Mouse (Mus musculus) left cerebral cortex, postnatal 14 days (tissue): ENCODE measurements around the gene Tcl1b3. TPM values are rescaled to one million over a fixed set of nuclear protein-coding genes. Genes with fewer than 3 reads are reported as not detected.
A peak's percentile ranks its signal among the peaks of the same experiment; 100 is the strongest.
"Not testable (repeated sequence)": the region's sequence is repeated elsewhere in the genome, so short reads cannot be mapped to it uniquely, and the experiment has no call there.

ENCODE experiments used
- DNase-seq, 2 experiments: peaks; one replicate each; pipeline ENCODE4 v3.0.0; 2021 to 2022; ENCODE audit warnings: low spot score in 2 of 2, mixed read lengths in 1 of 2
- intact Hi-C: fragments of 180-260 bp; cut with DNase I; formaldehyde crosslinking; loops from one replicate; pipeline ENCODE4 v1.15.1; 2025
- long read RNA-seq, 2 experiments: library from polyadenylated mRNA; stranded (forward); transcript quantifications; one replicate each; pipeline ENCODE4 v2.0.0; 2021
- total RNA-seq, 2 experiments: library from RNA; stranded (reverse); gene quantifications; 2 replicates each; pipeline ENCODE4 v1.2.3; 2021

Tcl1b3 gene
- total RNA-seq = not detected
- long read RNA-seq, experiment 1 = 0 reads
- long read RNA-seq, experiment 2 = 0 reads

DNA sequence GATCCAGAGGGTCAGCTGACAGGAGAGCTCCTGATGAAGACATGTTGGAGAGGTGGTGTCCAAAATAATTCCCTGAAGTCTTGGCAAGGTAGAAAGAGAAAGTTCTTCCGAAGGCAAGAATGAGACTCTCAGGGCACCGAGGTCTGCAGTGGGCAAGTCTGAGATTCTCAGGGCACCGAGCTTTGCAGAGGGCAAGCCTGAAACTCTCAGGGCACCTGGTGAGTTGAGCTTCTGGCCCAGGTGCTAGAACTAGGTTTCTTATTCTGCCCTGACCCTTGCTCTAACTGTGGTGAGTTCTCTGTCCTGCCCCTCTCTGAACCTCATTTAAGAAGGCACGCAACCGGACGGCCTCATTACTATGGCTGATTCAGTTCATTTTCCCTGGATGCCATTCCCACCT, at the start of gene Tcl1b3:
Tcl1b3 (plus strand) TSS at position 301 of the 400 bp plus-strand sequence.
- intact Hi-C loops, DNase-seq: not testable (repeated sequence)

DNA sequence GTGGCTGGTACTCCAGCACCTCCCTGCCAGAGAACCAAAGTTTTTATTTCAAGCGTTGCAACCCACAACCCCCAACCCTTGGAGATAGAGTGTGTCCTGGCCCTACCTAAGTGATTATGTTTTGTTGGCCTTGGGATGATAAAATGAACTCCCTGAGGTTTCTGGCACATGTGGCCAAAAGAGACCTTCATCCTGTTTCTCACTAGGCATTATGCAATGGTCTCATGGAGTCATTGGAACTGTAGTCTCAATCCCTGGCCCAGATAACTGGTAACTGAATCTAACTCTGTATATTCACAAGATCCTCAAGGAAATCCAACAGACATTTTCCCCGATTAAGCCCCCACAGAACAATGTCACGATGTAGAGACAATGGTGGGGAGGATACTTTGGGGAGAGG, 47.7 kb upstream of the Tcl1b3 start:
- DNase-seq = no peak
- intact Hi-C loops = no loop called here

DNA sequence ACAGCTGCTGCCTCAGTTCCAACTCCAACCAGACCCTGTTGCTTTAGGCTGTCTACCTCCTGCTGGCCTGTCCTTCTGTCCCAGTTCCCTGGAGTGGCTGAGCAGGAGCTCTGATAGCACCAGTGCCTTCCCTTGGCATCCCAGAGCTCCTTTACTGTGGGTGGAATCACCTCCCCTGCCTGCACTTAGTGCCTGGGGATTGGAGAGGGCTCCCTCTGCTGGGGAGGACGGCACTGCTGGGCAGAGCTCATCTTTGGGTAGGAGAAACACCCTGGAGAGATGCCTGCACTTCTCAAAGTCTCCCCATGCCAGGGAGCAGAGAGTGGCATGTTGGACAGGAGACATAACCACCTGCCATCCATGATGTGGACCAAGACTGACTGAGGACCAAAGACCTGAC, 45.9 kb upstream of the Tcl1b3 start:
- DNase-seq, intact Hi-C loops: not testable (repeated sequence)

DNA sequence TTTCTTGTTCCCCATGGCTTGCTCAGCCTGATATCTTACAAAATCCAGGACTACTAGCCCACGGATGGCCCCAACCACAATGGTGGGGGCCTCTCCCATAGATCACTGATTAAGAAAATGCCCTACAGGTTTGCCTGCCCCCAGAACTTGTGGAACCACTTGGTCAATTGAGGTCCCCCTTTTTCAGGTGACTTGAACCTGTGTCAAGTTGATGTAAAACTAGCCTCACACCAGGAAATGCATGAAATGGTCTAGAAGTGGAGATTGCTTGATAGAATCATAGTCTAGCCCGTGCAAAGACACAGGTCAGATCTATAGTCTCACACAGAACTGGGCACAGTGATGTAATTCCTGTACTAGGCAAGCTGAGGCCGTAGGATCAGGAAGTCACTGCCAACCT, 45.1 kb upstream of the Tcl1b3 start, which contains the start of gene Tcl1b2:
Tcl1b2 (plus strand) TSS at position 301 of the 400 bp plus-strand sequence.
- intact Hi-C loops = no loop called here
- no peak for DNase-seq

DNA sequence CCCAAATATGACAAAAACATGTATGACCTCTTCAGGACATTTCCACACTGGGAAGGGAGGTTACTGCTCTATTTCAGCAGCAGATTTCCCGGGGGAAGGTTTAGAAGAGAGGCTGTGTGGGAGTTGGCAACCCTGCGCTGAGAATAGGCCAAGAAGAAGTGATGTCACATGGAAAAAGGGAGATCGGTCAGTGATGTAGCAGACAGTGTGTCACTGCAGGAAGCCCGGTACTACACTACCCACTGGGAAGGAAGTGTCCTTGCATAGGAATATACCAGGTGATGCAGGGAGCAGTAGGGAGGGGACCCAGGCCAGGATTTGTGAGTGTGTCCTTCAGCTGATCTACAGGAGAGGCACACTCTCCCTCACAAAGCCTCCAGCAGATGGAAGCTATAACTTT, 35.6 kb upstream of the Tcl1b3 start:
- DNase-seq, intact Hi-C loops: not testable (repeated sequence)

DNA sequence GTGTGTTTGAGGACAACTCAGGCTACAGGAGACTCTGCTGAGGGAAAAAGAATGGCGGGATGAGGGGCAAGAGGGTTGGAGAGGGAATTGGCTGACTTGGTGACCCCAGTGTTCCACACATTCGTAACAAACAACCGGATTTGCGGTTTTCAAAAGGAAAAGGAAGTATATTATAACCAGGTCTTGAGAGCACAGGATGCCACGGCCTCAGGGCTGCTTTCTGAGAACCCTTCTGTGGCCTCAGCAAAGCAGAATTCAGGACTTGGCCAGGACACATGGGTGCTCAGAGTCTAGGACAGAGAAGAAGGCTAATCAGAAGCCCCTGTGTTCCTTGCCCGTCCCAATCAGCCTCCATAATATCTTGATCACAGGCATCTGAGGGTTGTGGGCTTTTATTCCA, 32.0 kb upstream of the Tcl1b3 start:
- DNase-seq = no peak

DNA sequence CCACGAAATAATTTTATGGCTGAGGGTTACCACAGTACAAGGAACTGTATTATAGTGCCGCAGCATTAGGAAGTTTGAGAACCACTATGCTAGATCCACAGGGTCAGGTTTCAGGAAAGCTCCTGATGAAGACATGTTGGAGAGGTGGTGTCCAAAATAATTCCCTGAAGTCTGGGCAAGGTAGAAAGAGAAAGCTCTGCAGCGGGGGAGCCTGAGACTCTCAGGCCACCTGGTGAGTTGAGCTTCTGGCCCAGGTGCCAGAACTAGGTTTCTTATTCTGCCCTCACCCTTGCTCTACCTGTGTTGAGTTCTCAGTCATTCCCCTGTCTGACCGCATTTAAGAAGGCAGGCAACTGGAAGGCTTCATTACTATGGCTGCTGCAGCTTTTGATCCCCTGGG, 31.5 kb upstream of the Tcl1b3 start, which contains the start of gene Tcl1b1:
Tcl1b1 (plus strand) TSS at position 301 of the 400 bp plus-strand sequence.
- intact Hi-C loops = no loop called here
- no peak for DNase-seq

More for the DNA sequence above, 32.0 kb upstream of the Tcl1b3 start:
- intact Hi-C loops = no loop called here

DNA sequence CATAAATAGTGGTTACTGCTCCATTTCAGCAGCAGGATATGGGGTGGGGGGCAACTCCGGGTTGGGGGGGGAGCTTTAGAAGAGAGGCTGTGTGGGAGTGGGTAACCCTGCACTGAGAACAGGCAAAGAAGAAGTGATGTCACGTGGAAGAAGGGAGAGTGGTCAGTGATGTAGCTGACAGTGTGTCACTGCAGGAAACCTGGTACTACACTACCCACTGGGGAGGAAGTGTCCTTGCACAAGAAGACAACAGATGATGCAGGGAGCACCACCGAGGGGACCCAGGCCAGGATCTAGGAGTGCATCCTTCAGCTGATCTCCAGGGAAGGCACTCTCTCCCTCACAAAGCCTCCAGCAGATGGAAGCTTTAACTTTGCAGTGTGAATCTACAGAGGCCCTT, 24.1 kb upstream of the Tcl1b3 start:
- no peak for DNase-seq
- intact Hi-C loops = no loop called here

DNA sequence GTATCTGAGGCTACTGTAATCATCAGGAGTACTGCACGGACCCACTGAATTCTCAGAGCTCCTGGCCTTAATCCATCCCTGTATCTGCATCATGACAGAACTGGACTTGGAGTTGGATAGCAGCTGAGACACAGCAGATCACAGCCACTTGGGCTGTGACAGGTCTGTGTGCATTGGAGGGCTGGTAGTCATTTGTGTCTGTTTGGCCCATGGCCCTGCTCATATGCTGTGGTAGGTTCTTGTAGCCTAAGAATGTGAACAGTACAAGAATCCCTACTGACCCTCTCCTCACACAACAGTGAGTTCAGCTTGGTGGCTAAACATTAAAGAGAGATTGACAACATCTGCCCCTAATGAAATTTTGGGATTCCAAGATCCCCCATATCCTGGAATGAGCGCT, 17.5 kb upstream of the Tcl1b3 start:
- no peak for DNase-seq
- intact Hi-C loops = no loop called here

DNA sequence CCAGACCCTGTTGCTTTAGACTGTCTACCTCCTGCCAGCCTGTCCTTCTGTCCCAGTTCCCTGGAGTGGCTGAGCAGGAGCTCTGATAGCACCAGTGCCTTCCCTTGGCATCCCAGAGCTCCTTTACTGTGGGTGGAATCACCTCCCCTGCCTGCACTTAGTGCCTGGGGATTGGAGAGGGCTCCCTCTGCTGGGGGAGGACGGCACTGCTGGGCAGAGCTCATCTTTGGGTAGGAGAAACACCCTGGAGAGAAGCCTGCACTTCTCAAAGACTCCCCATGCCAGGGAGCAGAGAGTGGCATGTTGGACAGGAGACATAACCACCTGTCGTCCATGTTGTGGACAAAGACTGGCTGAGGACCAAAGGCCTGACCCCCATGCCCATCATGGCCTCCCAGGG, 16.5 kb upstream of the Tcl1b3 start:
- DNase-seq = peak; percentile 20 to 63
- intact Hi-C loops = not testable (repeated sequence)

DNA sequence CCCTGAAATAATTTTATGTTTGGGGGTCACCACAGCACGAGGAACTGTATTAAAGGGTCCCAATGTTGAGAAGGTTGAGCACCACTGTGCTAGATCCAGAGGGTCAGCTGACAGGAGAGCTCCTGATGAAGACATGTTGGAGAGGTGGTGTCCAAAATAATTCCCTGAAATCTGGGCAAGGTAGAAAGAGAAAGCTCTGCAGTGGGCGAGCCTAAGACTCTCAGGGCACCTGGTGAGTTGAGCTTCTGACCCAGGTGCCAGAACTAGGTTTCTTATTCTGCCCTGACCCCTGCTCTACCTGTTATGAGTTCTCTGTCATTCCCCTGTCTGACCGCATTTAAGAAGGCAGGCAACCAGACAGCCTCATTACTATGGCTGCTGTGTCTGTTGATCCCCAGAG, 14.8 kb upstream of the Tcl1b3 start, which contains the start of gene Tcl1b5:
Tcl1b5 (plus strand) TSS at position 301 of the 400 bp plus-strand sequence.
- DNase-seq, intact Hi-C loops: not testable (repeated sequence)

DNA sequence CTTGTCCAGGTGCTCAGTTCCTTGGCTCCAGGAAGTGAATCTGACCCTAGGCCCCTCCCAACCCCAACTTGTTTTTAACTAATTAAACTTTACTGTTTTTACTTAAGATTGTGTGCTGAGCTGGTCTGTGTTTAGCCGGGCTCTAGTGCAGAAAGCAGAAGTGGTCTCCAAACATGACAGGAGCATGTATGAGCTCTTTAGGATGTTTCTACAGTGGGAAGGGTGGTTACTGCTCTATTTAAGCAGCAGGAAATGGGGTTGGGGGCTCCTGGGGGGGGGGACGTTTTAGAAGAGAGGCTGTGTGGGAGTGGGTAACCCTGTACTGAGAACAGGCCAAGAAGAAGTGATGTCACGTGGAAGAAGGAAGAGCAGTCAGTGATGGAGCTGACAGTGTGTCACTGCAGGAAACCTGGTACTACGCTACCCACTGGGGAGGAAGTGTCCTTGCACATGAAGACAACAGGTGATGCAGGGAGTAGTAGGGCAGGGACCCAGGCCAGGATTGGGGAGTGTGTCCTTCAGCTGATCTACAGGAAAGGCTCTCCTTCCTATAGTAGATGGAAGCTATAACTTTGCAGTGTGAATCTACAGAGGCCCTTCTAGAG, 9.7 kb upstream of the Tcl1b3 start:
- intact Hi-C loops, DNase-seq: not testable (repeated sequence)

DNA sequence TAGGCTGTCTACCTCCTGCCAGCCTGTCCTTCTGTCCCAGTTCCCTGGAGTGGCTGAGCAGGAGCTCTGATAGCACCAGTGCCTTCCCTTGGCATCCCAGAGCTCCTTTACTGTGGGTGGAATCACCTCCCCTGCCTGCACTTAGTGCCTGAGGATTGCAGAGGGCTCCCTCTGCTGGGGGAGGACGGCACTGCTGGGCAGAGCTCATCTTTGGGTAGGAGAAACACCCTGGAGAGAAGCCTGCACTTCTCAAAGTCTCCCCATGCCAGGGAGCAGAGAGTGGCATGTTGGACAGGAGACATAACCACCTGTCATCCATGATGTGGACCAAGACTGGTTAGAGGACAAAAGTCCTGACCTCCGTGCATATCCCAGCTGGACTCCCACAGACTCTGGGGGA, 1.9 kb upstream of the Tcl1b3 start:
- intact Hi-C loops = not testable (repeated sequence)
- DNase-seq = peak in 1 of 2 experiments; percentile 7

DNA sequence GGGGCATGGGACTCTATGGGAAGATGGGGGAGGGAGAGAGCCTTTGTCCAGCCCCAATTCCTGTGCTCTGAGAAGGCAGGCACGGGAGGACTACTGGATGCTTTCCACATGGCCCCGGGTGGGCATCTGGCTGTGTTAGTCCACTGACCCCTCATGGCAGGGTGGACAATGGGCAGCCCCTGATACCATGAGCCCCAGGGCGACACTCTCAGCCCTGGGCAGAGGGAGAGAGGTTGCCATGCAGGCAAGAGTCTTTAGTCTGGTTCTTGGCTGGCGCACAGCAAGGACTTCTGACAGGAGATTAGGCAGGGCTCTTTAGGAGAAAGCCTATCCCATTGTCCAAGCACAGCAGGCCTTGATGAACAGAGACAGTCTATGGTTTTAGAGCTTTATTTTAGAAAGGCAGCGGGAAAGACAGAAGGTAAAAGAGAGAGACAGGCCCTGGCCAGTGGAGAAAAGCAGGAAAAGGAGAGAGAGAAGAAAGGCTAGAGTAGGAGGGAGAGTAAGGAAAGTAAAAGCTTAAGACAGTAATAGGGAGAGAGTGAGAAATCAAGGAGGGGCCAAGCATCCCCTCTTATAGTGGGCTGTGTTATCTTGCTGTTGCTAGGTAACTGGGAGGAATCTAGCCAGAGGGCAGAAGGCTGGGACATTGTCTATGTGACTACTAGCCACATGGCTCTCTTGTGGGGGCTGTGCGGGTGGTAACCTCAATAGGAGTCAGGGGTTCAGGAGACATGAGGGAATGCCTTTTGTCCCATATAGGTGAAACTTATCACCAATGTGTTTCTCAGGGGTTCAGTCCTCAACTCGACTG, 9.0 kb downstream of the Tcl1b3 start:
- DNase-seq, intact Hi-C loops: not testable (repeated sequence)

DNA sequence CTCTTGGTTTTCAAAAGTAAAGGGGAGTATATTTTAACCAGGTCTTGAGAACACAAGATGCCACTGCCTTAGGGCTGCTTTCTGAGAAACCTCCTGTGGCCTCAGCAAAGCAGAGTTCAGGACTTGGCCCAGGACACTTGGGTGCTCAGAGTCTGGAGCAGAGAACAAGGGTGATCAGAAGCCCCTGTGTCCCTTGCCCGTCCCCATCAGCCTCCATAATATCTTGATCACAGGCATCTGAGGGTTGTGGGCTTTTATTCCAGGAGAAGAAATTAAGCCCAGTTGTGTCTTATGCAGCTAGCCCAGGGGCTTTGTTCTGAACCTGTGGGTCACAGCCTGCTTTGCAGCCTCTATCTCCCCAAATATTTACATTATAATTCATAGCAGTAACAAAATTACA, 10.8 kb downstream of the Tcl1b3 start, which contains the start of gene Tcl1b4:
Tcl1b4 (plus strand) TSS at position 301 of the 400 bp plus-strand sequence.
- intact Hi-C loops, DNase-seq: not testable (repeated sequence)

DNA sequence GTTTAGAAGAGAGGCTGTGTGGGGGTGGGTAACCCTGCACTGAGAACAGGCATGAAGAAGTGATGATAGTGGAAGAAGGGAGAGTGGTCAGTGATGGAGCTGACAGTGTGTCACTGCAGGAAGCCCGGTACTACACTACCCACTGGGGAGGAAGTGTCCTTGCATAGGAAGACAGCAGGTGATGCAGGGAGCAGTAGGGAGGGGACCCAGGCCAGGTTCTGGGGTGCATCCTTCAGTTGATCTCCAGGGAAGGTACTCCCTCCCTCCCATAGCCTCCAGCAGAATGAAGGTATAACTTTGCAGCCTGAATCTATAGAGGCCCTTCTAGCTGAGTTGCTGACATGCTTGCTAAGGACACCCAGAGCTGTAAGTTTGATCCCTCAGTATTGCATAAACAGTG, 16.2 kb downstream of the Tcl1b3 start:
- intact Hi-C loops = no loop called here

DNA sequence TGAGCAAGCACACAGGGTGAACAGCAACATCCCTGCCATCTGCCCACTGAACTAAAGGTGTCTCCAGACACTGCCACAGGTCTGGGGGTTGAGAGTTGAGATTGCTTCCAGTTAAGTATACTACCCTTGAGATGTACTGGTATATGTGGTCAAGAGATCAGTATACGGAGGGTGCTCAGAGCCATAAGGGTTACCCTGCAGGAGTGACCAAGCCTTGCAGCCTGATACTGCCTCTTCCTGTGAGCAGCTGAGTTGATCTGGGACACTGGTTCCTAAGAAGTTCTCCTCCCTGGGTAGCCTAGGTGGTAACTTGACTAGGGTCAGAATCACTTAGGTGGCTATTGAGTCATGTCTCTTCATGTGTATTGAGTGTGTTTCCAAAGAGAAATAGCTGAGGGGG, 17.6 kb downstream of the Tcl1b3 start:
- no peak for DNase-seq
- intact Hi-C loops = no loop called here

More for the DNA sequence above, 16.2 kb downstream of the Tcl1b3 start:
- no peak for DNase-seq

DNA sequence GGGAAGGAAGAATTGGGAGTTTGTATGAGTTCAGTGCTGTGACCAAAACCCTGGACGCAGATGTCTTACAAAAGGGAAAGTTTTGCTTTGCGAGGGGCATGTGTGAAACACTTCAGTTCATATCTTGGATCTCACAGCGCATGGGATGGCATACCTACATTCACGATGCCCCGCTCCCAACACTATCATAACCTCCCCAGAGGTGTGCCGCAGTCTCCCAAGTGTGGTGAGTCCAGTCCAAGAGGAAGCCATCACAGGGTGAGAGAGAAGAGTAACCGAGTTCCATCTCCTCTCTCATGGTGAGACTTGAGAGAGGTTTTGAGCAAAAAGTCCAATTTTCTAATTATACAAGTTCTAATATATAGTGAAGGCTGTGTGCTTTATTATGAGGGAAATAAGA, 18.4 kb downstream of the Tcl1b3 start:
- intact Hi-C loops = no loop called here

DNA sequence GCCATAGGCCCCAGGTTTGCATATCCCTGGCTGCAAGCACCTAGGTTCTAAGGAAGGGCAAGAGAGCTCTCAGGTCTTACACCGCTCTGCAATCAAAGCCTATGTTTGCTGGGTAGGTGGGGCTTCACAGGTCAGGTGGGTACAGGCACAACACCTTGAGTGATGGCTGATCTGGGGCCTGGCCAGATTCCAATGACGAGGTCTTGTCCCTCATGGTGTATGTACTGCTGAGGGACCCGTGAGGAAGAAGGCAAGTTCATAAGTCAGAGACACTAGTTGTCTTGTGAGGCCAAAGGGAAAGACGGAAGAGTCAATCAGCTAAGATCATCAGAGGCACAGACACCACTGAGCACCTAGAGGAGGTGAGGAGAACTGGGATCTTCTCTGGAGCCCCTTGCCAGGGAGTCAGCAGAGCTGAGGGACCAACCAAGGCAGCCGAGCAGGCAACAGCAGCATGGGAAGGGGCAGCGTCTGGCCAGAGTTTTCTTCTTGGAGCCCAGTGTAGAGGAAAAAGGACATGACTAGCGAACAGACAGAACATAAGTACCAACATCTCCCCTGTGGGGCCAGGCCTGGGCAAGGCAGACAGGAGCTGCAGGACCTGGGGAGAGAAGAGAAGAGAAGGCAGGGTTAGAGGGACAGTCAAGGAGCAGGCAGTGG, 26.4 kb downstream of the Tcl1b3 start:
- no peak for DNase-seq
- intact Hi-C loops = no loop called here

More for the DNA sequence above, 18.4 kb downstream of the Tcl1b3 start:
- DNase-seq = no peak
